Mouse (Mus musculus) kidney, postnatal 14 days (tissue): ENCODE measurements around the gene Ankrd23.
A peak's percentile ranks its signal among the peaks of the same experiment; 100 is the strongest.

Source experiments
- DNase-seq: peaks from one replicate; pipeline ENCODE4 v3.0.0; 2022; ENCODE audit warnings: mixed read lengths

The Ankrd23 gene

GRCm38 (mm10) chr1:36563197-36563596 lies 26.5 kb upstream of the Ankrd23 start:
- DNase-seq = no peak

- DNase-seq = no peak
Observed at GRCm38 (mm10) chr1:36562388-36562787, 25.7 kb upstream of the Ankrd23 start.

- DNase-seq = peak; percentile 79
Observed at GRCm38 (mm10) chr1:36560903-36561302, 24.2 kb upstream of the Ankrd23 start.

- DNase-seq = no peak
Observed at GRCm38 (mm10) chr1:36559888-36560287, 23.2 kb upstream of the Ankrd23 start.

- no peak for DNase-seq
Observed at GRCm38 (mm10) chr1:36559256-36559655, 22.6 kb upstream of the Ankrd23 start.

GRCm38 (mm10) chr1:36558031-36558993 lies 21.6 kb upstream of the Ankrd23 start, which contains the start of gene Sema4c:
TSS of gene Sema4c (minus strand) at chr1:36558349.
- DNase-seq = peak; percentile 89

- DNase-seq = peak; percentile 92
Observed at GRCm38 (mm10) chr1:36557457-36558011, 20.9 kb upstream of the Ankrd23 start.

- DNase-seq = peak; percentile 92
Observed at GRCm38 (mm10) chr1:36556553-36557456, 20.1 kb upstream of the Ankrd23 start.

GRCm38 (mm10) chr1:36555798-36556395 lies 19.2 kb upstream of the Ankrd23 start:
- DNase-seq = peak; percentile 57

GRCm38 (mm10) chr1:36554633-36555399 lies 18.1 kb upstream of the Ankrd23 start:
- peak; percentile 73 for DNase-seq

GRCm38 (mm10) chr1:36552506-36552905 lies 15.8 kb upstream of the Ankrd23 start:
- DNase-seq = no peak

GRCm38 (mm10) chr1:36551904-36552303 lies 15.2 kb upstream of the Ankrd23 start:
- no peak for DNase-seq

- DNase-seq = no peak
Observed at GRCm38 (mm10) chr1:36550075-36550863, 13.6 kb upstream of the Ankrd23 start.

GRCm38 (mm10) chr1:36549491-36549890 lies 12.8 kb upstream of the Ankrd23 start:
- DNase-seq = no peak

- no peak for DNase-seq
Observed at GRCm38 (mm10) chr1:36548771-36549170, 12.1 kb upstream of the Ankrd23 start.

- peak; percentile 71 for DNase-seq
Observed at GRCm38 (mm10) chr1:36547981-36548598, 11.4 kb upstream of the Ankrd23 start.

- peak; percentile 99 for DNase-seq
Observed at GRCm38 (mm10) chr1:36546888-36547471, 10.3 kb upstream of the Ankrd23 start, which contains the start of gene Ankrd39. TSS of gene Ankrd39 (minus strand) at chr1:36547445.

GRCm38 (mm10) chr1:36545845-36546600 lies 9.3 kb upstream of the Ankrd23 start:
- DNase-seq = no peak

- DNase-seq = no peak
Observed at GRCm38 (mm10) chr1:36545382-36545781, 8.7 kb upstream of the Ankrd23 start.
